Mouse (Mus musculus) stomach, embryonic 15.5 days (tissue): ENCODE results near the gene Yy1. TPM values are rescaled to one million over a fixed set of nuclear protein-coding genes. Genes with fewer than 3 reads are reported as not detected.

Experiments
- ATAC-seq: fragments of 200-750 bp; cut with Nextera tagmentation; 2 replicates; pipeline ENCODE4 v1.8.0; 2017; ENCODE audit warnings: low read depth, moderate number of reproducible peaks, moderate TSS enrichment; ENCODE audit not compliant: insufficient read depth, low FRiP score
- H3K27ac ChIP-seq: fragments of 300-500 bp; sonication (generic); 2 replicates; pipeline ENCODE4 v1.5.1; 2015; ENCODE audit warnings: mild to moderate bottlenecking, inconsistent platforms
- H3K27me3 ChIP-seq: fragments of 300-500 bp; sonication (generic); replicated peaks from 2 replicates; pipeline ENCODE4 v1.6.1; 2015; ENCODE audit warnings: inconsistent platforms
- H3K36me3 ChIP-seq: fragments of 300-500 bp; sonication (generic); 2 replicates; pipeline ENCODE4 v1.6.1; 2015; ENCODE audit warnings: inconsistent platforms
- H3K4me1 ChIP-seq: fragments of 300-500 bp; sonication (generic); 2 replicates; pipeline ENCODE4 v1.6.1; 2015; ENCODE audit warnings: inconsistent platforms
- H3K4me2 ChIP-seq: fragments of 300-500 bp; sonication (generic); 2 replicates; pipeline ENCODE4 v1.6.1; 2015; ENCODE audit warnings: mild to moderate bottlenecking, inconsistent platforms
- H3K4me3 ChIP-seq: fragments of 300-500 bp; sonication (generic); replicated peaks from 2 replicates; pipeline ENCODE4 v1.5.1; 2015; ENCODE audit warnings: inconsistent platforms
- H3K9ac ChIP-seq: fragments of 300-500 bp; sonication (generic); 2 replicates; pipeline ENCODE4 v1.6.1; 2015; ENCODE audit warnings: inconsistent platforms
- H3K9me3 ChIP-seq: fragments of 300-500 bp; sonication (generic); 2 replicates; pipeline ENCODE4 v1.6.1; 2016; ENCODE audit warnings: inconsistent platforms
- WGBS: fragments of 180-500 bp; shearing (Covaris S2); methylation state at CpG from one replicate; pipeline ENCODE4 v1.1.7; 2015; 5-methylcytosine and 5-hydroxymethylcytosine counted together
- polyA plus RNA-seq: library from polyadenylated mRNA; unstranded; fragments of >200 nt; fragmentation: Nextera tagmentation; extraction: Ambion mirVana; gene quantifications from 2 replicates; pipeline ENCODE4 v1.2.1, GENCODE M21; 2015

Gene Yy1
- polyA plus RNA-seq, 1 experiment from 2014 or later, result 17.0 TPM

GRCm38 (mm10) chr12:108760016-108760415 is 32.8 kb upstream of the Yy1 start:
- Histone ChIP-seq H3K4me3 (no peak overlapping the region), H3K27me3 (no peaks in the 10 kb centered on the region), H3K27ac (no peak overlapping the region), H3K4me1 (peaks cover 6% of the 10 kb centered on the region), H3K36me3 (no peaks in the 10 kb centered on the region), H3K9ac (no peak overlapping the region), H3K9me3 (no peaks in the 10 kb centered on the region), H3K4me2 (no peak overlapping the region)
- WGBS, result 67% methylated on average over 6 of the region's 6 CpGs
- no peak for ATAC-seq

- H3K9me3 ChIP-seq, result no peaks in the 10 kb centered on the region
Observed at GRCm38 (mm10) chr12:108760500-108761020, 32.2 kb upstream of the Yy1 start.

GRCm38 (mm10) chr12:108761209-108761608 is 31.6 kb upstream of the Yy1 start:
- Histone ChIP-seq H3K4me2 (no peak overlapping the region), H3K9me3 (no peaks in the 10 kb centered on the region), H3K27me3 (no peaks in the 10 kb centered on the region), H3K4me1 (peaks cover 16% of the 10 kb centered on the region), H3K36me3 (no peaks in the 10 kb centered on the region), H3K4me3 (no peak overlapping the region), H3K27ac (no peak overlapping the region; the same call in 1 of the 2 replicates), H3K9ac (no peak overlapping the region)
- ATAC-seq, result no peak
- WGBS, result 45% methylated on average over 4 of the region's 4 CpGs

More at GRCm38 (mm10) chr12:108760500-108761020, 32.2 kb upstream of the Yy1 start:
- H3K4me3 ChIP-seq, result no peak overlapping the region
- ATAC-seq, result no peak
- H3K4me2 ChIP-seq, result no peak overlapping the region
- H3K36me3 ChIP-seq, result no peaks in the 10 kb centered on the region
- no peak overlapping the region; the same call in 1 of the 2 replicates for H3K27ac ChIP-seq
- 66% methylated on average over 9 of the region's 9 CpGs for WGBS
- H3K27me3 ChIP-seq, result no peaks in the 10 kb centered on the region
- H3K9ac ChIP-seq, result no peak overlapping the region
- peaks cover 10% of the 10 kb centered on the region for H3K4me1 ChIP-seq

DNA sequence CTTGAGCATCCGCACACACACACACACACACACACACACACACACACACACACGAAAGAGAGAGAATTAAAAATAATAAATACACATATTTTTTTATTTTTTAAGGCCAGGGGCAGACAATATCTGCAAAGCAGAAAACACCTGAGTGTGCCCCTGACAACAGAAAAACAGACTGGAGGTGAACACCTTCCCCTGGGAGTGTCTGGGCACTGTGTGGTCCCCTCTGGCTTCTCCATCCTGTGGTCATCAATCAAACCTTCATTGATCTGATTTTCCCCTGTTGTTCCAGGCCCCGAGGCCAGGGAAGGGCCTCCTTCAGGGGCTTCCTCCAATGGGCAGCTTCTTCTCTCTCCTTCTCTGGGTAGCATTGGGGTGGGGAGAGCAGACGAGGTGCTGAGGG is 31.1 kb upstream of the Yy1 start:
- WGBS, result 59% methylated on average over 4 of the region's 4 CpGs
- Histone ChIP-seq H3K9ac (no peak overlapping the region), H3K27me3 (no peaks in the 10 kb centered on the region), H3K4me2 (no peak overlapping the region), H3K9me3 (no peaks in the 10 kb centered on the region), H3K4me1 (peaks cover 20% of the 10 kb centered on the region), H3K27ac (no peak overlapping the region), H3K36me3 (no peaks in the 10 kb centered on the region), H3K4me3 (no peak overlapping the region)
- no peak for ATAC-seq

GRCm38 (mm10) chr12:108763057-108763796 is 29.5 kb upstream of the Yy1 start:
- H3K9ac ChIP-seq, result no peak overlapping the region
- no peaks in the 10 kb centered on the region for H3K9me3 ChIP-seq
- ATAC-seq, result peak; percentile 65
- peaks cover 24% of the 10 kb centered on the region for H3K4me1 ChIP-seq
- peak overlapping the region; percentile 40; the same call in 1 of the 2 replicates for H3K27ac ChIP-seq
- H3K4me3 ChIP-seq, result no peak overlapping the region
- 55% methylated on average over 9 of the region's 9 CpGs for WGBS
- H3K4me2 ChIP-seq, result no peak overlapping the region
- no peaks in the 10 kb centered on the region for H3K36me3 ChIP-seq
- no peaks in the 10 kb centered on the region for H3K27me3 ChIP-seq

DNA sequence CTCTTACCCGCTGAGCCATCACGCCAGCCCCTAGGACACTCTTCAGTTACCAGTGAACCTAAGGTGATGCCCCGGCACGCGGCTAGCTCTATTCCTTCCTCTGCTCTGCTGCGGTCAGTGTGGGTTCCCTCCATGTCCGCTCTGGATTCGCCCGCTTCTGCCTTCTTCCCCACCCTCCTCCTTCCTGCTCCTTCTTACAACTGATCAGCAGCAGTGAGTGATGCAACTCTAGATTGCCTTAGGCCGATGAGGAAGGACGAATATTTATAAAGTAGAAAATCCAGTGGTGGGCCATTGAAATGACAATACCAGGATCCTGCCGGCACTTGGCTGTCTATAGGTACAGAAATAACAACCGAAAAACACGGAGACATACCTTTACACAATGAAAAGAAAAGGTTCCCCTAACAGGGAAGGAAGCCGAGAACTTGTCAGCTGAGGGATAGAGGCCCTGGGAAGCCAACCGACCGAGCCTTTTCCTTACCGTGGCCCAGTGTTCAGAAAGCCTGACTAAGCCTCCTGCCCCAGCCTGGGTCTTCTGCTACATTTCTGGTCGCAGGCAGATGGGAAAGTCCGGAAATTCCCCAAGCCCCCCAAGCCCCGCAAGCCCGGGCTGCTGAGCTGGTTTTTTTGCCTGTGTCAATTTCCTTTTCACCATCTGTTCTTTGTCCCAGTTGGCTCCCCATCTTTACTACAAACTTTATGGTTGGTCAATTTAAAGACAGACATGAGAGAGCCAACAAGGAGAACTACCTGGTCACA is 27.7 kb upstream of the Yy1 start:
- Histone ChIP-seq H3K27me3 (no peaks in the 10 kb centered on the region), H3K4me3 (peak overlapping the region; percentile 26), H3K9me3 (no peaks in the 10 kb centered on the region), H3K9ac (no peak overlapping the region), H3K4me1 (peaks cover 24% of the 10 kb centered on the region), H3K36me3 (no peaks in the 10 kb centered on the region), H3K27ac (peak overlapping the region; percentile 84), H3K4me2 (peak overlapping the region; percentile 61)
- no peak for ATAC-seq
- 66% methylated on average over 22 of the region's 22 CpGs for WGBS

DNA sequence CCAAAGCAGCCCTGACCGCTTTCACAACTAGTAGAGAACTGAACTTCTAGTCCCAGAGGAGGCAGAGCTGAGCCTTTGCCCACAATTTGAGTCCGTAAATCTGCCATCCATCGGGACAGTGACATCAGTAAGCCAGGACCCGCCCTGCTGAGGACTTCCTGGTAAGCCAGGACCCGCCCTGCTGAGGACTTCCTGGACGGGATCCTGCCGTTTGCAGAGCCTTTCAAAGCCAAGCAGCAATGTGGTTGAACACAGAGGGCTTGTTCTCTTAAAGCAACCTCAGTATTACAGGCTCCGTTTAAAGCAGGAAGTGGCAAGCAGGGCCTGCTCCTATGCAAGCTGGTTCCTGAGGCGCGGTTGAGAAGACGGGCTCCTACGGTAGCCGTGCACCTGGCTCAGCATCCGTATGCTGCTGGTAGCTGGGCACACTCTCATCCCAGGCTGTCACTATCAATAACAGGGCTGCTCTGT is 27.0 kb upstream of the Yy1 start:
- H3K27ac ChIP-seq, result peak overlapping the region; percentile 84
- 21% methylated on average over 14 of the region's 14 CpGs for WGBS
- peak overlapping the region; percentile 61 for H3K4me2 ChIP-seq

GRCm38 (mm10) chr12:108766316-108766715 is 26.5 kb upstream of the Yy1 start:
- H3K4me3 ChIP-seq, result peak overlapping the region; percentile 26
- no peaks in the 10 kb centered on the region for H3K36me3 ChIP-seq
- H3K9ac ChIP-seq, result no peak overlapping the region
- ATAC-seq, result no peak
- H3K4me2 ChIP-seq, result peak overlapping the region; percentile 61
- H3K27me3 ChIP-seq, result no peaks in the 10 kb centered on the region
- WGBS, result 46% methylated on average over 10 of the region's 10 CpGs
- H3K4me1 ChIP-seq, result peaks cover 24% of the 10 kb centered on the region
- H3K27ac ChIP-seq, result peak overlapping the region; percentile 84
- no peaks in the 10 kb centered on the region for H3K9me3 ChIP-seq

More for the DNA sequence above, 27.0 kb upstream of the Yy1 start:
- H3K9me3 ChIP-seq, result no peaks in the 10 kb centered on the region
- no peak overlapping the region for H3K9ac ChIP-seq
- H3K4me1 ChIP-seq, result peaks cover 24% of the 10 kb centered on the region
- no peaks in the 10 kb centered on the region for H3K27me3 ChIP-seq
- H3K36me3 ChIP-seq, result no peaks in the 10 kb centered on the region
- peak; percentile 53 for ATAC-seq
- peak overlapping the region; percentile 26 for H3K4me3 ChIP-seq

DNA sequence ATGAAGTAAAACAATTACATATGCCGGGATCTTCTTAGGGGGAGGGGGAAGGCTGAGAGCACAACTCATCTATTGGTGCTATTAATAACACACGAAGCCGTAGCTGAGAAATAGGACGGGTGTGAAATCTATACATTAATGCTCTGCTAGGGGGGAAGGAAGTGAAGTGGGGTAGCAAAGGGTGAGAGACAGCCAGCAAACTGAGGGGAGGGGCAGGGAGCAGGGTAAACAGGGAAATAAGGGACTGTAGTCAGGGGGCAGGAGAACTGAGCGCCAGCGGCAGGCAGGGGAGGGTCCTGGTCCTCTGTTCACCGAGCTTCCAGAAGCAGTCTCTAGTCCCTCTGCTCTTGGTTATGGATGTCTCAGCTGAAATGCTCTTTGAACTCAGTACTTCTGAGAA is 25.9 kb upstream of the Yy1 start:
- H3K4me1 ChIP-seq, result peaks cover 24% of the 10 kb centered on the region
- H3K36me3 ChIP-seq, result no peaks in the 10 kb centered on the region
- no peaks in the 10 kb centered on the region for H3K27me3 ChIP-seq
- 22% methylated on average over 7 of the region's 7 CpGs for WGBS
- H3K9me3 ChIP-seq, result no peaks in the 10 kb centered on the region
- H3K4me2 ChIP-seq, result peak overlapping the region; percentile 61
- no peak overlapping the region for H3K9ac ChIP-seq
- no peak for ATAC-seq
- no peak overlapping the region for H3K27ac ChIP-seq
- H3K4me3 ChIP-seq, result peak overlapping the region; percentile 26; the same call in 1 of the 2 replicates

DNA sequence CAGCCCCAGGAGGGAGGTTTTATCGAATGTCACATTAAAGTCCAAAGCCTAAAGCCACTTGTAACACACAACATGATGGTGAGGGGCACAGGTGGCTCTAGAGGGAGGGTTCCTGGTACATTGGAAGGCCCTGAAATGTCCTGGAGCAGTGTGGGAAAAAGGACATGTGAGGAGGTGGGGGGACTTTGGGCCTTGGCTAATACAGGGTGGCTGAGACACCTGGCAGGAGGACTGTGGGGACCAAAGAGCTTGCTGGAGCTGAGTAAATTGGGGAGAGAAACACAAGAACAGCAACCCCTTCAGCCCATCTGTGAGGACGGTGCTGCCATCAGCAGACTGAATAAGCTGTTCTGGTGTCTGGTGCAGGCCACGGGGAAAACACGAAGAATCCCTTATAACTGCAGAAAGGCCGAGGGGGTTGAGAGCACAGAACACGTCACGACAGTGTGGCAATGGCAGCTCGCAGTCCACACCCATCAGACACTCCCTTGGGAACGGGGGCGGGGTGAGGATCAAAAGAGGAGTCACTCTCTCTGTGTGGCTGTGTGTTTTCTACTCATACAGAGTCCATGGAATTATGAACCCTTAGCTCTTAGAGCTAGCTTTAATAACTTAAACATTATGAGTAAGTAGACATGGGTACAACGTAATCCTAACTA is 24.4 kb upstream of the Yy1 start:
- 77% methylated on average over 11 of the region's 11 CpGs for WGBS
- H3K27ac ChIP-seq, result no peak overlapping the region
- no peak overlapping the region for H3K4me2 ChIP-seq
- H3K4me3 ChIP-seq, result no peak overlapping the region
- H3K27me3 ChIP-seq, result no peaks in the 10 kb centered on the region
- H3K4me1 ChIP-seq, result peaks cover 22% of the 10 kb centered on the region
- no peak overlapping the region for H3K9ac ChIP-seq
- no peaks in the 10 kb centered on the region for H3K9me3 ChIP-seq
- no peaks in the 10 kb centered on the region for H3K36me3 ChIP-seq
- ATAC-seq, result no peak

- Histone ChIP-seq H3K9ac (no peak overlapping the region), H3K4me2 (no peak overlapping the region), H3K27me3 (no peaks in the 10 kb centered on the region), H3K4me3 (no peak overlapping the region), H3K9me3 (no peaks in the 10 kb centered on the region), H3K4me1 (no peaks in the 10 kb centered on the region), H3K36me3 (peaks cover 12% of the 10 kb centered on the region), H3K27ac (no peak overlapping the region)
- 86% methylated on average over 7 of the region's 7 CpGs for WGBS
- peak; percentile 88; the same call in 1 of the 2 replicates for ATAC-seq
Observed at GRCm38 (mm10) chr12:108780108-108780877, 12.5 kb upstream of the Yy1 start.
